Mouse (Mus musculus): Measurements from ENCODE around the gene Spef1. TPM values are rescaled to one million over a fixed set of nuclear protein-coding genes. Genes with fewer than 3 reads are reported as not detected.

Spef1 gene
- polyA plus RNA-seq, 1 experiment from 2014 or later, result 11.2 TPM

DNA sequence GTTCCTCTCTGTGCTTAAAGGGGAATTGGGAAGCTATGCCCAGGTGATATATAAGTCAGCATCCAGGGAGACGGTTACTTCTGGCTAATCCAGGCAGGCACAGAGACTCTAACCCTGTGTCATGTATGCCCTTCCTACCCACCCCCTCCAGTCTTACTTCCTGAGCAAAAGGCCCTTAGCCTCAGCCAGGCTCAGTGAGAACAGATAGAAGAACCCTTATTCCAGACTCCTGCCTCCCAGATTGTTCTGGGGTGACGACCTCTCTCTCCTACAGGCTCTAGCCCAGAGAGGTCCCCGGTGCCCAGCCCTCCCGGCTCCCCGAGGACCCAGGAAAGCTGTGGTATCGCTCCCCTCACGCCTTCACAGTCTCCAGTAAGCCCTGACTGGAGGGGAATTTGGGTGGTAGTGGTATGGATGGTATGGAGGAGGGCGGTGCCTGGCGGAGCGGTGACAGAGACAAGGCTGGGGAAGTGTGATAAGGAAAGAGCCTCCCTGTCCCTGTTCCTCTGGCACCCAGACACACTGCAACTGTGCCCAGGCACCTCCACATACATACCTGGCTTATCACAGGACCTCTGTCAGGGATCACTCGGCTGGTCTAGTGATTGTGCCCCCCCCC lies 51.5 kb downstream of the Spef1 start:
- H3K27ac ChIP-seq (ENCODE audit: low read length), result no peak overlapping the region
- no peaks in the 10 kb centered on the region for H3K4me1 ChIP-seq (ENCODE audit: control insufficient read depth, insufficient read depth, low read length)
- 77% methylated on average over 11 of the region's 11 CpGs for WGBS
- no peak for ATAC-seq
- no peaks in the 10 kb centered on the region for H3K36me3 ChIP-seq (ENCODE audit: control insufficient read depth, insufficient read depth, low read length)
- no peak overlapping the region for H3K4me3 ChIP-seq (ENCODE audit: low read depth, low read length)
- no peak overlapping the region for H3K4me2 ChIP-seq (ENCODE audit: low read length)
- H3K27me3 ChIP-seq (ENCODE audit: control insufficient read depth, insufficient read depth, low read depth, low read length), result no peaks in the 10 kb centered on the region
- no peak overlapping the region for H3K9ac ChIP-seq (ENCODE audit: low read depth, low read length)
- no peaks in the 10 kb centered on the region for H3K9me3 ChIP-seq (replicated peaks; ENCODE audit: control insufficient read depth, low read length, poor library complexity, severe bottlenecking)

DNA sequence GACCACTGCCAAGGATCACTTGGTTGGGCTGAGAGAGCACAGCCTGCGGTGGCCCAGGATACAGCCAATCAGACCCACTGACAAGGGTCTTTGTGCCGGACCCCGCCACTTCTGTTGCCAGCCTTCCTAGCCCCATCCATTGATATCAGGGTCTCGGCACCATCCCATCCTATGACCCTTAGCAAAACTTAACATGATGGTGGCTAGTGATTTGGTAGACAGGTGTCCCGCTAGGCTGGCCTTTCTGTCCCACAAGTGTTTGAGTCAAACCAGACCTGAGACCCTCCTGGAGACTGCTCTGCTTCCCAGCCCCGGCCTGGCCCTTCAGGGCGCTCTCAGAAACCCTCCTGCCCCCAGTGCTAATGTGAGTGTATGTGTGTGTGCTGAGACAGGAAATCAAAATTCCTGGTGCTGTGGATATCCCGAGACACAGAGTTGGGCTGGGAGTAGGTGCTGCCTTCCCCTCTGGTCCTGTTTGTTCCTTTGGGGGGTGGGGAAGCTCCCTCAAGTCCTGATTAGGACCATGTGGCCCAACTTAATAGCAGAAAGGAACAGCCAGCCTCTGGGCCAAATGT lies 52.2 kb downstream of the Spef1 start:
- no peaks in the 10 kb centered on the region for H3K4me1 ChIP-seq (ENCODE audit: control insufficient read depth, insufficient read depth, low read length)
- H3K27me3 ChIP-seq (ENCODE audit: control insufficient read depth, insufficient read depth, low read depth, low read length), result no peaks in the 10 kb centered on the region
- no peaks in the 10 kb centered on the region for H3K36me3 ChIP-seq (ENCODE audit: control insufficient read depth, insufficient read depth, low read length)
- ATAC-seq, result no peak
- H3K9ac ChIP-seq (ENCODE audit: low read depth, low read length), result no peak overlapping the region
- WGBS, result 85% methylated on average over 8 of the region's 8 CpGs
- H3K4me3 ChIP-seq (ENCODE audit: low read depth, low read length), result no peak overlapping the region
- no peaks in the 10 kb centered on the region for H3K9me3 ChIP-seq (replicated peaks; ENCODE audit: control insufficient read depth, low read length, poor library complexity, severe bottlenecking)
- no peak overlapping the region for H3K4me2 ChIP-seq (ENCODE audit: low read length)
- H3K27ac ChIP-seq (ENCODE audit: low read length), result no peak overlapping the region

- no peak for ATAC-seq
- no peaks in the 10 kb centered on the region for H3K27me3 ChIP-seq (ENCODE audit: control insufficient read depth, insufficient read depth, low read depth, low read length)
- H3K4me1 ChIP-seq (ENCODE audit: control insufficient read depth, insufficient read depth, low read length), result no peaks in the 10 kb centered on the region
- no peaks in the 10 kb centered on the region for H3K9me3 ChIP-seq (replicated peaks; ENCODE audit: control insufficient read depth, low read length, poor library complexity, severe bottlenecking)
- no peak overlapping the region for H3K4me2 ChIP-seq (ENCODE audit: low read length)
- no peak overlapping the region for H3K27ac ChIP-seq (ENCODE audit: low read length)
- H3K36me3 ChIP-seq (ENCODE audit: control insufficient read depth, insufficient read depth, low read length), result no peaks in the 10 kb centered on the region
- 0 out of 2 replicates have a peak overlapping the region, but pooled peaks have one; percentile 31 for H3K9ac ChIP-seq (ENCODE audit: low read depth, low read length)
- H3K4me3 ChIP-seq (ENCODE audit: low read depth, low read length), result no peak overlapping the region
- 43% methylated on average over 1 of the region's 1 CpGs for WGBS
These were observed 52.7 kb downstream of the Spef1 start for GRCm38 (mm10) chr2:131134381-131134780.

- Histone ChIP-seq H3K9ac (ENCODE audit: low read depth, low read length) (0 out of 2 replicates have a peak within 1 kb of the TSS, but pooled peaks have one; percentile 31), H3K4me1 (ENCODE audit: control insufficient read depth, insufficient read depth, low read length) (no peaks in the 10 kb centered on the region), H3K9me3 (replicated peaks; ENCODE audit: control insufficient read depth, low read length, poor library complexity, severe bottlenecking) (no peaks in the 10 kb centered on the region), H3K27me3 (ENCODE audit: control insufficient read depth, insufficient read depth, low read depth, low read length) (no peaks in the 10 kb centered on the region), H3K36me3 (ENCODE audit: control insufficient read depth, insufficient read depth, low read length) (no peaks in the 10 kb centered on the region), H3K4me3 (ENCODE audit: low read depth, low read length) (no peak within 1 kb of the TSS), H3K4me2 (ENCODE audit: low read length) (no peak within 1 kb of the TSS), H3K27ac (ENCODE audit: low read length) (no peak within 1 kb of the TSS)
- 84% methylated on average over 9 of the region's 9 CpGs for WGBS
- ATAC-seq, result no peak
These were observed 54.0 kb downstream of the Spef1 start, which contains the start of gene Gm11037 for GRCm38 (mm10) chr2:131132930-131133547. Gene Gm11037 (plus strand): TSS chr2:131133497.

GRCm38 (mm10) chr2:131132111-131132888 lies 54.8 kb downstream of the Spef1 start:
- Histone ChIP-seq H3K36me3 (ENCODE audit: control insufficient read depth, insufficient read depth, low read length) (no peaks in the 10 kb centered on the region), H3K4me1 (ENCODE audit: control insufficient read depth, insufficient read depth, low read length) (peaks cover 2% of the 10 kb centered on the region), H3K9ac (ENCODE audit: low read depth, low read length) (no peak overlapping the region), H3K27me3 (ENCODE audit: control insufficient read depth, insufficient read depth, low read depth, low read length) (no peaks in the 10 kb centered on the region), H3K4me2 (ENCODE audit: low read length) (no peak overlapping the region), H3K9me3 (replicated peaks; ENCODE audit: control insufficient read depth, low read length, poor library complexity, severe bottlenecking) (no peaks in the 10 kb centered on the region), H3K4me3 (ENCODE audit: low read depth, low read length) (no peak overlapping the region), H3K27ac (ENCODE audit: low read length) (no peak overlapping the region)
- WGBS, result 84% methylated on average over 10 of the region's 10 CpGs
- no peak for ATAC-seq

DNA sequence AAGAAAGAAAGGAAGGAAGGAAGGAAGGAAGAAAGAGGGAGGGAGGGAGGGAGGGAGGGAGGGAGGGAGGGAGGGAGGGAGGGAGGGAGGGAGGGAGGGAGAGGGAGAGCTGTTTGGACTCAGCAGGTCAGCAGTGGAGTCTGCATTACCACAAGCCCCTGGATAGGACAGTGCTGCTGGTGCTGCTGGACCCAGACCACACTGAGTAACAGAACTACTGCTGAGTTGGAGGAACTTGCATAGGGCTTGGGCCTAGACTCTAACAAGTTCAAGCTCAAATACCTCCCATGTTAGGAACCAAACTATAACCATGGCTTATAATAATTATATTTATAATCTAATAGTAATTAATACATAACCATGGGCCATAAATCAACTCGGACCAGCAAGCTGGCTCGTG lies 56.2 kb downstream of the Spef1 start:
- 96% methylated on average over 2 of the region's 2 CpGs for WGBS

DNA sequence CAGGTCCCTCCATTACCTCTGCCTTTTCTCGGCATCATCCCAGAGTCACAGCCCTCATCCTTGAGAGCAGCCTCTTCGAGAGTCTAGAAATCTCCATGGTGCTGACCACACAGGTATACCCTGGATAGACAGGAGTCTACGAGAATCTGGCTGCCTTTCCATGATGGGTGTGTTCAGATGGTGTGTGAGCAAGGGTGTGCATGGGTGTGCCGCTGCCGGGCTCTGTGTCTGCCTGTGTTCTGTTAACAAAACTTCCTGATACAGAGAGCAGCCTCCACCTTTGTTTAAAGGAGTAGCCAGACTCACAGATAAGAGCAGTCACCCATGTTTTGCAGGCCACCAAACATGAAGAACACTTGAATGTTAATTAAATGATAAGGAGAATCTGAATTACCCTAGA lies 57.2 kb downstream of the Spef1 start:
- 85% methylated on average over 5 of the region's 5 CpGs for WGBS
- no peak overlapping the region for H3K9ac ChIP-seq (ENCODE audit: low read depth, low read length)
- H3K4me3 ChIP-seq (ENCODE audit: low read depth, low read length), result no peak overlapping the region
- ATAC-seq, result no peak
- H3K4me1 ChIP-seq (ENCODE audit: control insufficient read depth, insufficient read depth, low read length), result peaks cover 6% of the 10 kb centered on the region
- no peak overlapping the region for H3K27ac ChIP-seq (ENCODE audit: low read length)
- no peak overlapping the region for H3K4me2 ChIP-seq (ENCODE audit: low read length)
- no peaks in the 10 kb centered on the region for H3K36me3 ChIP-seq (ENCODE audit: control insufficient read depth, insufficient read depth, low read length)
- no peaks in the 10 kb centered on the region for H3K27me3 ChIP-seq (ENCODE audit: control insufficient read depth, insufficient read depth, low read depth, low read length)
- H3K9me3 ChIP-seq (replicated peaks; ENCODE audit: control insufficient read depth, low read length, poor library complexity, severe bottlenecking), result no peaks in the 10 kb centered on the region

More for the DNA sequence above, 56.2 kb downstream of the Spef1 start:
- Histone ChIP-seq H3K36me3 (ENCODE audit: control insufficient read depth, insufficient read depth, low read length) (no peaks in the 10 kb centered on the region), H3K27me3 (ENCODE audit: control insufficient read depth, insufficient read depth, low read depth, low read length) (no peaks in the 10 kb centered on the region), H3K4me3 (ENCODE audit: low read depth, low read length) (no peak overlapping the region), H3K9me3 (replicated peaks; ENCODE audit: control insufficient read depth, low read length, poor library complexity, severe bottlenecking) (no peaks in the 10 kb centered on the region), H3K27ac (ENCODE audit: low read length) (no peak overlapping the region), H3K9ac (ENCODE audit: low read depth, low read length) (no peak overlapping the region), H3K4me1 (ENCODE audit: control insufficient read depth, insufficient read depth, low read length) (peaks cover 6% of the 10 kb centered on the region), H3K4me2 (ENCODE audit: low read length) (no peak overlapping the region)
- no peak for ATAC-seq

DNA sequence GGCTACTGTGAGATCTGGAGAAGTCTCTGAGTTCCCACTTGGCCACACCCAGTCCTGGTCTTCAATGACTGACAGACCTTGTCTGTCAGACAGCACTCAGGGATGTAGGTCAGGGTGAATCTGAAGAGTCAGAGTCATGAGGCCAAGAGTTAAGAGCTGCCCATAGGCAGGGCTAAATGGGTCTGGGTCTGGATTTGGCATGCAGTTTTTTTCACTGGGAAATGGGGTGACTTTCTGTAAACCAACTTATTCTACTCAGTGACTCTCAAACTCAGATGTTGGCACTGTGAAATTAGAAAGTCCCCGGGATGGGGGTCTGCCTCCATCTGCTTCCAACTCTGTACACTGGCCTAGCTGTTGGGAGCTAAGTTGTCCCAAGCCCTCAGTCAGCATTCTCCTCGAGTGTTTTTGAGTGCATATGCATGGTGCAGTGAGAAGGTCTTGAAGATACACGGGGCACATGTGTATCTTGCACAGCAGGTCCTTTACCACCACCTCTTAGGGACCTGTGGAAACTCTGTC lies 58.4 kb downstream of the Spef1 start:
- peaks cover 6% of the 10 kb centered on the region for H3K4me1 ChIP-seq (ENCODE audit: control insufficient read depth, insufficient read depth, low read length)
- 89% methylated on average over 3 of the region's 3 CpGs for WGBS
- no peak for ATAC-seq
- H3K4me3 ChIP-seq (ENCODE audit: low read depth, low read length), result no peak overlapping the region
- H3K4me2 ChIP-seq (ENCODE audit: low read length), result no peak overlapping the region
- H3K9me3 ChIP-seq (replicated peaks; ENCODE audit: control insufficient read depth, low read length, poor library complexity, severe bottlenecking), result no peaks in the 10 kb centered on the region
- no peaks in the 10 kb centered on the region for H3K27me3 ChIP-seq (ENCODE audit: control insufficient read depth, insufficient read depth, low read depth, low read length)
- no peak overlapping the region for H3K27ac ChIP-seq (ENCODE audit: low read length)
- H3K9ac ChIP-seq (ENCODE audit: low read depth, low read length), result no peak overlapping the region
- H3K36me3 ChIP-seq (ENCODE audit: control insufficient read depth, insufficient read depth, low read length), result no peaks in the 10 kb centered on the region
